Mouse (Mus musculus) E14TG2a.4 (cell line): ENCODE measurements around the gene Polr1e.

ENCODE experiments used
- CTCF ChIP-seq: conservative IDR thresholded peaks from 2 replicates; pipeline ENCODE4 v1.5.1; 2014; ENCODE audit warnings: low read length
- POU5F1 ChIP-seq: IDR thresholded peaks from 2 replicates; pipeline ENCODE4 v1.6.1; 2014; ENCODE audit warnings: low read length, borderline replicate concordance

- TF ChIP-seq CTCF, result no peak
- no peak for TF ChIP-seq POU5F1
Measured at GRCm38 (mm10) chr4:45067742-45068141, 49.4 kb downstream of the Polr1e start.
